Mouse (Mus musculus): ENCODE data around the gene Haghl.
"Not testable (repeated sequence)": the region's sequence is repeated elsewhere in the genome, so short reads cannot be mapped to it uniquely, and the experiment has no call there.

The Haghl gene

DNA sequence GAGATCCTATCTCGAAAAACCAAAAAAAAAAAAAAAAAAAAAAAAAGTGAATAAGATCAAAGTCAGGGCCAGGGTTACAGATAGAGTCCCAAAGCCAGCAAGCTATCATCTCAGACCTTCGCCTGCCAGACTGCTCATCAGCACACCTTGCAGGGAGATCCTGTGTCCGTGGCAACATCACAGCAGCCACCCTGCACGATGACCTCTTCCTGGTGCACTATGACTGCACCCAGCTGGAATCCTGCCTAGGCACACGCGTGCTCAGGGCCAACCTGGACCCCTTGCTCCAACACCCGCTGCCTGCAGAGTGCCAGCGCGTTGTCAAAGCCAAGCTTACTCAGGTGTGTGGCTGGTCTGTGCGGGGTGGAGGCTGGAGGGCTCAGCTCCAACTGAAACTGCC lies 41.2 kb downstream of the Haghl start:
- DNase-seq (ENCODE audit: low spot score in 2 of 2) = no peak

DNA sequence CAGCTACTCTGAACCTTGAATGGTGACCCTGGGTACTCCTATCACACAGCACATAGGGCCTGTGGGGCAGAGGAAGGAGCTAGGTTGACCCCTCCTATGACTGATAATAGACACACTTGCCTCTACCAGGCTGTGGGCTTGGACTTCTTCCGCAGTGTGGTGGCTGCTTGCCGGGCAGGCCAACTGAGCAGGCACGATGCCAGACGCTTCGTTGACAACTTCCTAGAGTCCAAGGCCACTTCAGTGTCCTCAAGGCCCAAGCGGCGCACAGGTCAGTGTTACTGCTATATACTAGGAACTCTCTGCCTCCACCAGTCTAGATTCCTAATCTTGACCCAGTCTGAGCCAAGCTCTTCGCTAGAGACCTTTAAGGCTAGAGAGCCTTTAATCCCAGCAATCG lies 41.6 kb downstream of the Haghl start:
- DNase-seq (ENCODE audit: low spot score in 2 of 2) = no peak

DNA sequence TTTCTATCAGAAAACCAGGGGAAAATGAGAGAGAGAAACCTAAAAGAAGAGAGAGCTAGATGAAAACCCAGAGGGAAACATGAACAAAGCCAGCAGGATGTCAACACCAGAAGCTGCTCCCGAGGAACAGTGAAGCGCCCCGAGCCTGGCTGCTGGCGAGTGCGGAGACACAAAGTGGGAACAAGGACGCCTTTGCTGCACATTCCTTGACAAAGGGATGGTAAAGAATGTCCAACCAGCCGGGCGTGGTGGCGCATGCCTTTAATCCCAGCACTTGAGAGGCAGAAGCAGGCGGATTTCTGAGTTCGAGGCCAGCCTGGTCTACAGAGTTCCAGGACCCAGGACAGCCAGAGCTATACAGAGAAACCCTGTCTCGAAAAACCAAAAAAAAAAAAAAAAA lies 44.0 kb downstream of the Haghl start:
- not testable (repeated sequence) for DNase-seq (ENCODE audit: low spot score in 2 of 2)

DNA sequence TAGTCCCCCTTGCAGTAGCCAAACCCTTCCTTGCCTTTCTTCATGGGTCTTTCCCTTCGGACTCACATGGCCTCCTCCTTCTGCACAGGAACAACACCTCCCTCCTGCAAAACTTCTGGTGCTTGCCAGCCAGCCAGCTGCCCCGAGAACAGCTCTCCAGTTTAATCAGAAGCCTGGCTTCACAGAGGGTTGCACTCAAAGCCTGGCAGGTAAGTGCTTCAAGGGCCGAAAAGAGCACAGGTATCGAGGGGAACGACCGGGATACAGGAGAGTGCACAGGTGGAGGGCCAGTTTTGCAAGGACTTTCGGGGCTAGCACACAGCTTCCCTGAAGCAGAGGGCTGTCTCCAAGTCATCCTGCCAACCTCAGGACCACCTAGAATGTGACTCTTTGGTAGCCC lies 46.6 kb downstream of the Haghl start:
- DNase-seq (ENCODE audit: low spot score in 2 of 2) = no peak

DNA sequence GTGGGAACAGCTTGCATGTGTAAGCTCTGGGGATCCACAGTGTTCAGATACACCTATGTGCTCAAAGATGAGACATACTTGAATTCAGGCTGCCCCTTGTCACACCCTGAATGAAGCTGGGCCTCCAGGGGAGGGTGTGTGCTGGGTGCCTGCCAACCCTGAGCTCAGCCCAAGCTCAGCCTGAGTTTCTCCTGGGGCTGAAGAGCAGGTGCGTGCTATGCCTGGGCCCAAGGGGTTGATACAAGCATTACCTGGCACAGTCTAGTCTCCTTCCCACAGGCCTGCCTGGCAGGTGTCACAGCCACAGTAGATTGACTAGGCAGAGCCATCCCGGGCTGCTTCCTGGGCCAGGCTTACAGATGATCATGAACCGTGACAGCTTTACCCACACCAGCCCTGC lies 49.7 kb downstream of the Haghl start, which contains the start of gene Mslnl:
Gene Mslnl, plus strand, starts transcription at position 298 of the 400 bp plus-strand sequence.
- no peak for DNase-seq (ENCODE audit: low spot score in 2 of 2)

DNA sequence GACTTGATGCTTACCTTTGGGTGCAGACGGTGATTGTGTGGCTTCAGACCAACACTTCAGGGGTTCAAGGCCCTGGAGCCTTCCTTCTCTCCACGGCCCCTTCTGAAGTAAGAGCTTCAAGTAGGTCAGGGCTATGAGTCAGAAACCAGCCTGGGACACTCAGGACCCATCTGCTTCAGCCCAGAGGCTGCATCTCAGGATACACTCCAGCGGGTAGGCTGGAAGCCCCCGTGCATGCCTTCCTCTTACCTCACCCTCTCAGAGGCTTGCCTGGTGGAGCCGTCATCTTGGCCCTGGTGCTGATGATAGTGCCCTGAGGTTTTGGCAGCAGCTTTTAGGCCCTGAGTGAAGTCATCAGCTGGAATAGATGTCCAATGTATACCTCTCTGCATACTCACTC lies 50.2 kb downstream of the Haghl start:
- no peak for DNase-seq (ENCODE audit: low spot score in 2 of 2)

DNA sequence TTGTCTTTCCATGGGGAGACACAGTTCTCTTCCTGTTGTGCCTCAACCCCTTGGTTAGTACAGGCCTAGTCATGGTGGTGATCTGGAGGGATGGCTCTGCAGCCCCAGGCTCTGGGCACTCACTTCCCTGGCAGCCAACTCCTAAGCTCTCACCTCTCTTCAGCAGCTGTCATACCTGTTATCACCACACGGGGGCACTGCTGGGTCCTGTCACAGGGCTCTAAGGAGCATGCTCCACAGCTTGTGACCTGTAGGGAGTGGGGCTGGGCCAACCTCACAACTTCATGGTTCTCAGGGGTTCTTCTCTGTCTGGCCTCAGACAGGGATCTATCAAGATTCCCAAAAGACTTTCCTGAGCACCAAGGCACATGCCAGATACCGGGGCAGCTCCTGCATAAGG lies 53.4 kb downstream of the Haghl start:
- DNase-seq (ENCODE audit: low spot score in 2 of 2) = peak in 1 of 2 experiments; percentile 63

All from urinary bladder, adult 18-20 months (tissue).